Mouse (Mus musculus): ENCODE measurements at regions not wholly inside any gene's neighbourhood (a gene's known extent, or its start where the extent isn't known, plus 50 kb on each side); places are given as distances from the start of the nearest gene placed in this dataset.

DNA sequence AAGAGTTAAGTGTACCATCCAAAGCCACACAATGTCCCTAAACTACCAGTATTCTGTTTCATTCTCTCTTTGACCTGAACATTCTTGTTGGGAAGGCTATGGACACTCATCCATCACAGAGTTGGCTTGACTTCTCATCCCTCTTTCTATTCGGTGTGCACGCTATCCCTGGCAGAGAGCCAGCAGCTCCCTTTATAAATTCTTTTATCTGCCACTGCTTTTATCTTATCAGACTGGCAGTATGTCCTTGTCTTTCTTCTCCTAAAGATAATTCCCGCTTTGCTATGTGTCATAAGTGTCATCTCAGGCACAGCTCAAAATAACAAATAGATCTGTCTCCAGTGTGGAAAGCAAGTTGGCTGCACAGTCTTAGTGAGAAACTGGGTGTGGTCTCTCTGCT lies 106.6 kb upstream of the Lipc start:
- ATAC-seq (replicated peaks in 1 of 2; ENCODE audit: insufficient read depth in 1 of 2, low FRiP score in 2 of 2, low TSS enrichment in 1 of 2, low read depth in 1 of 2, poor library complexity in 2 of 2, severe bottlenecking in 2 of 2), result no peak

- ATAC-seq (replicated peaks in 1 of 2; ENCODE audit: insufficient read depth in 1 of 2, low FRiP score in 2 of 2, low TSS enrichment in 1 of 2, low read depth in 1 of 2, poor library complexity in 2 of 2, severe bottlenecking in 2 of 2), result no peak
Observed at GRCm38 (mm10) chr9:71056836-71057235, 104.8 kb upstream of the Lipc start.

DNA sequence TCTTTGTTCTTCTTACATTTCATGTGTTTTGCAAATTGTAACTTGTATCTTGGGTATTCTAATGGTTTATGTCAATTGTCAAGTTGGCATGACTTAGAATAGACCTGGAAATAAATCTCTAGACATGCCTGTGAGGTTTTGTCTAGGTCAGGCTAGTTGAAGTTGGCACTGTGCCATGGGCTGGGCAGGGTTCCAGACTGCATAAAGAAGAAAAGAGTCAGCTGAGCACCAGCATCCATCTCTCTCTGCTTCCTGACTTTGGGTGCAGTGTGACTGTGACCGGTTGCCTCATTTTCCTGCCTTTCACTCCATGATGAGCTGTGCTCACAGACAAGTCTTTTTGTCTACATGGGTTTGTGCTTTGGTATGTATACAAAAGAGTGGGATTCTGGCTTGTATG lies 91.9 kb upstream of the Lipc start:
- no peak for ATAC-seq (replicated peaks in 1 of 2; ENCODE audit: insufficient read depth in 1 of 2, low FRiP score in 2 of 2, low TSS enrichment in 1 of 2, low read depth in 1 of 2, poor library complexity in 2 of 2, severe bottlenecking in 2 of 2)

DNA sequence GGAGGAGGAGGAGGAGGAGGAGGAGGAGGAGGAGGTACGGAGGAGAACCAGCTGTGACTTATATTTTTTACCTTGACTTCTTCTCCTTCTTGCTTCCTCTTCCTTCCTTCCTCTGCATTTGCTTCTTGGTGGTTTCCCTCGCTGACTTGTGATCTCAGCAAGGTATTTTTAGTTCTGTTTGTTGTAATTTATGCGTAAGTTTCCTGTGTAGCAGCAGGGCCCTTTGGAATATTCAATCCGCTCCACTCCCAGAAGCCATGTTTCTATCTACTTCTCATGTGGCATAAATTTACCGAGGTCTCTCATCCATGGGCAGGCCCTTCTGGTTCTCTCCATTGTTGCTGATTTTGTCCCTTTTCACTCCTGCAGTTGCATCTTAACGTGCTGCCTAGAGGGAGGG lies 83.3 kb upstream of the Lipc start:
- ATAC-seq (replicated peaks in 1 of 2; ENCODE audit: insufficient read depth in 1 of 2, low FRiP score in 2 of 2, low TSS enrichment in 1 of 2, low read depth in 1 of 2, poor library complexity in 2 of 2, severe bottlenecking in 2 of 2), result no peak

DNA sequence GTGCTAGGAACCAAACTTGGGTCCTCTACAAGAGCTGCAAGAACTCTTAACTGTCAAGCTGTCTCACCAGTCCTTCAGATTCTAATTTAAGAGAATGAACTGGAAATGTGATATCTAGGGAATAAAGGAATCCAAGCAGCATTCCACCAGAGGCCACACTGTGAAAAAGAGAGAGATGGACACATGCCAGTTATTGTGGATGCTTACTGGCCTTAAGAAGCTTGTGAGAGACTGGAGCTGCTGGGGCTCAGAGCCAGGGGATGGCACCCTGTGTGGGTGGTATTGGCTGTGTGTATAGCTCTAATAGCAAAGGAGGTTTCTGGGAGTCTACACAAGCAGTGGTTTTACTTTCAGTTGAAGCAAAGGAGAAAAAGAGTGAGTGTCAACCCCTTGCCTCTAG lies 80.1 kb upstream of the Lipc start:
- ATAC-seq (replicated peaks in 1 of 2; ENCODE audit: insufficient read depth in 1 of 2, low FRiP score in 2 of 2, low TSS enrichment in 1 of 2, low read depth in 1 of 2, poor library complexity in 2 of 2, severe bottlenecking in 2 of 2), result no peak

DNA sequence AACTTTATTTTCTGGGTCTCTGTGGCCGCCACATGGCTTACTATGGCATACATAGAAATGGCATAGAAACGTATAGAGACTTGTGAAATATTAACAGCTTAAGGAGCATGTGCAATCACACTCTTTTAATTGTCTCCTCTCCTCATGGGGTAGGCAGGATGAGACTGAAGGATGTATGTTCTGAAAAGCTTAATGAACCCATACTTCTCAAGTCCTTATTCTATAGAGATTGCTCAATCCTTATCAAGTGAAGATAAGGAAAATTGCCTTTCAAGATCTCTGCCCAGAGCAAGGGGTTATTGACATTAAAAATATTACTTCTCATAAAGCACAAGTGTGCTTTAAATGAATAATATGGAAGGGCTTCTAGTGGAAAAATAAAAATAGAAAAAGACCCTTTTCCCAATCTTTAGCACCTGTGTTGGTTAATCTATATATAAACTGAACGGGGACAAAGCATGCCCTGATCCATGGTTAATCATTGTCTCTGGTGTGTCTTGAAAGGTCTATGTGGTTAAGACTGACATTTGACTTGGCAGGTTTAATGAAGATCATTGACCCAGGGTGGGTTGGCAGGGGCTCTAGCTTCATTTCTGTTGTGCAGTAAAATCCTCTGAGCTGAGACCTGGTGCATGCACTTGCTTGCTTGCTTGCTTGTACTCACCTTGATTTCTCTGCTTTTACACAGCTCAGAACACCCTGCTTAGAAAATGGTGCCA lies 78.3 kb upstream of the Lipc start:
- ATAC-seq (replicated peaks in 1 of 2; ENCODE audit: insufficient read depth in 1 of 2, low FRiP score in 2 of 2, low TSS enrichment in 1 of 2, low read depth in 1 of 2, poor library complexity in 2 of 2, severe bottlenecking in 2 of 2), result no peak

DNA sequence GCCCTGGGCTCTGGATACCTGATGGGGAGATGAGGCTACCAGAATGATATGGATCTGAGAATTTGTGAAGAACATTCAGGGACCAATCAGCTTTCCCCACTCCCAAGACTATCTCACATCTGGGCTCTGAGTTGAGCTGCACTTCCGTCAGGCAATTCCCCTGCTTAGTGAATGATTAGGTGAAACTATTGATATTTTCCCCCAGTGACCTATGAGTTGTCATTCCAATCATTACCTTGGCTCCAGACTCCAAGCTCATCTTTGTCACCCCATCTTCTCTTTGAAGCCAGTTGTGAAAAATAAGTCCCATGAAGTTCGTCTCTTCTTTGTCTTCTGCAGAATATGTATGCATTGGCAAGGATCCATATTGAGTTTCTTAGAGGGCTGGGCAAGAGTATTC lies 76.1 kb upstream of the Lipc start:
- no peak for ATAC-seq (replicated peaks in 1 of 2; ENCODE audit: insufficient read depth in 1 of 2, low FRiP score in 2 of 2, low TSS enrichment in 1 of 2, low read depth in 1 of 2, poor library complexity in 2 of 2, severe bottlenecking in 2 of 2)

DNA sequence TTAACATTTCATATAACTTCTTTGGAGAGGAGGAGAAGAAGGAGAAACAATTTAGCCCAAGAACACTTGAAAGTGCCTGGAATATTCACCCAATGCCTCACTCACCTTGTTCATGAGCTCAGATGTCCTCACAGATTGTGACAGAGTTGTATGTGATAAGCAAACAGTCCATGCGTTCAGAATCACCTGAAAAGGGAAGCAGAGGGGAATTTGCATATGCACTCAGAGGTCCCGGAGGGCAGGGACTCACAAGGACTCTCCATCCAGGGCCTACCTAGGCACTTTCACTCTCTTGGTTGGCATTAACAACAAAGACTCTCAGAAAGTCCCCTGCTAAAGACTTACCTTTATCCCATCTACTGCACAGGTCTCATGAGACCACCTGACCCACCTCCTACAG lies 75.6 kb upstream of the Lipc start:
- ATAC-seq (replicated peaks in 1 of 2; ENCODE audit: insufficient read depth in 1 of 2, low FRiP score in 2 of 2, low TSS enrichment in 1 of 2, low read depth in 1 of 2, poor library complexity in 2 of 2, severe bottlenecking in 2 of 2), result no peak

DNA sequence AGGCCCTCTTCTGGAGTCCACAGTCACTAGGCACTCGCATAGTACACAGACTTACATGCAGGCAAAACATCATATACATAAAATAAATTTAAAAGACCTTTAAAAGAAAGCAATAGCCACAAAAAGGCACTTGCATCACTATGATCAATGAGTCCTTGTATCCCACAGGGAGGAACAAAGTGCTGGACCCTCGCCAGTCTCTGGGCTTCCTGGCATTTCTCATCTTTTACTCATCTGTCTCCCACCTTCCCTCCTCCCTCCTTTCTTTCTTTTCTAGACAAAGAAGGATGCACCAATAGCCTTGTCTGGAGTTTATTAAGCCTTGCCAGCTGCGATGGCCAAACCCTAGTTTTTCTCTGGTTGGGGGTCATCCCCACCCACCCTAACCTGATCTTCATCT lies 73.2 kb upstream of the Lipc start:
- ATAC-seq (replicated peaks in 1 of 2; ENCODE audit: insufficient read depth in 1 of 2, low FRiP score in 2 of 2, low TSS enrichment in 1 of 2, low read depth in 1 of 2, poor library complexity in 2 of 2, severe bottlenecking in 2 of 2), result no peak

DNA sequence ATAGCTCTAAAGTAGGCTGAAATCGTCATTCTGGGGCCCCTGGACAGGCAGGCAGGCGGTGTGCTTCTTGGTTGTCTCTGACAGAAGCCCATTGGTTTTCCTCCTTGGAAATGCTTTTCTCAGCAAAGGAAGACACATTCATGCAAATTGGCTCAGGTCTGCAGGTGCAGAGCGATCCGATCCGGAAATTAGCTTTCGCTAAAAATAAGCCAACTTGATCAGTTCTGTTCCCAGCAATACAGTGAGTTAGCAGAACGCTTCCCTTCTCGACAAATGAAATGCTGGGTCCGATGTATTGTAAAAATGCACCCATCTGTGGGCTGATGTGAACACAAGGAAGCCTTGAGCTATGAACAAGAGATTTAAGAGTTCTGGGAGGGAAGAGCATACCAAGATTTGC lies 66.2 kb upstream of the Lipc start:
- no peak for ATAC-seq (replicated peaks in 1 of 2; ENCODE audit: insufficient read depth in 1 of 2, low FRiP score in 2 of 2, low TSS enrichment in 1 of 2, low read depth in 1 of 2, poor library complexity in 2 of 2, severe bottlenecking in 2 of 2)

- ATAC-seq (replicated peaks in 1 of 2; ENCODE audit: insufficient read depth in 1 of 2, low FRiP score in 2 of 2, low TSS enrichment in 1 of 2, low read depth in 1 of 2, poor library complexity in 2 of 2, severe bottlenecking in 2 of 2), result peak in 1 of 2 experiments; percentile 29; a peak in 1 of 4 replicates
Observed at GRCm38 (mm10) chr9:71017396-71018179, 65.6 kb upstream of the Lipc start.

- no peak for ATAC-seq (replicated peaks in 1 of 2; ENCODE audit: insufficient read depth in 1 of 2, low FRiP score in 2 of 2, low TSS enrichment in 1 of 2, low read depth in 1 of 2, poor library complexity in 2 of 2, severe bottlenecking in 2 of 2)
Observed at GRCm38 (mm10) chr9:71015942-71016341, 63.9 kb upstream of the Lipc start.

- ATAC-seq (replicated peaks in 1 of 2; ENCODE audit: insufficient read depth in 1 of 2, low FRiP score in 2 of 2, low TSS enrichment in 1 of 2, low read depth in 1 of 2, poor library complexity in 2 of 2, severe bottlenecking in 2 of 2), result no peak
Observed at GRCm38 (mm10) chr9:71015400-71015799, 63.4 kb upstream of the Lipc start.

DNA sequence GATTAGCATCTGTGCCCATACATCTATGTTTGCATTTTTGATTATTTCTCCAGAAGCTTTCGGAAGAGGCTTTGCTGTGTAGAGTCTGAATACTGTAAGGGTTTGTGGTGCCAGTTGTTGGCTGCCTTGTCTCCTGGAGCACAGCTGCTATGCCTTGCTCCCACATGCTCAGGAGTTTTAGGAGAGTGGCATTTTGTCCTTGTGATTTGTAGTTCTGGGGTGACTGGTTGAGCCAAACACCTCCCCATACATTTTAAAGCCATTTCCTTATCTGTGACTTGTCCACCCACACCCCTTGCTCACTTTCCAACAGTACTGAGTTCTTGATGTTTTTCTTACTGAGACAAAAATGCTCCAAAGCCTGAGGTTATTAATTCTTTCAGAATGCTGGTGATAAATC lies 60.4 kb upstream of the Lipc start:
- no peak for ATAC-seq (replicated peaks in 1 of 2; ENCODE audit: insufficient read depth in 1 of 2, low FRiP score in 2 of 2, low TSS enrichment in 1 of 2, low read depth in 1 of 2, poor library complexity in 2 of 2, severe bottlenecking in 2 of 2)

DNA sequence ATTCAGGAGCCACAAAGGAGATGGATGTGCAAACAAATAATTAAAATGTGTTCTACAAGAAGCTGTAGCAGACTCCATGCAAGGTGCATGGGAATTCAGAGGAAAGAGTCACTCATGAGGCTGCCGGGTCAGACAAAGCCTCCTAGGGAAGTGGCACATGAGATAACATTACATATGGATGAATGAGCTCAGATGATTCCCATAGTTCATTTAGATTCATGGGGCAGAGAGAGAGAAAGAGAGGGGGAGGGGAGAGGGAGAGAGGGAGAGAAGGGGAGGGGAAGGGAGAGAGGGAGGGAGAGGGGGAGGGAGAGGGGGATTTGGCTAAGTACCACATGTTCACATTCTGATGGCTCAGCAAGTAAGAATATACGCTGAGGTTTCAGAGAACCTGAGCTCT lies 52.6 kb upstream of the Lipc start:
- ATAC-seq (replicated peaks in 1 of 2; ENCODE audit: insufficient read depth in 1 of 2, low FRiP score in 2 of 2, low TSS enrichment in 1 of 2, low read depth in 1 of 2, poor library complexity in 2 of 2, severe bottlenecking in 2 of 2), result no peak
